Mouse (Mus musculus) adrenal gland, adult 8-10 months (tissue): Measurements from ENCODE around the gene Npy4r. TPM values are rescaled to one million over a fixed set of nuclear protein-coding genes. Genes with fewer than 3 reads are reported as not detected.
A peak's percentile ranks its signal among the peaks of the same experiment; 100 is the strongest.

Experiments
- DNase-seq: peaks from one replicate; pipeline ENCODE4 v3.0.0; 2022
- total RNA-seq, 4 experiments: library from RNA; stranded (reverse); gene quantifications; 2 replicates each; pipeline ENCODE4 v1.2.4; 2022

Gene Npy4r
- total RNA-seq, result under 1 TPM in 1 of 4 experiments, not detected in 3; 0.07 TPM

DNA sequence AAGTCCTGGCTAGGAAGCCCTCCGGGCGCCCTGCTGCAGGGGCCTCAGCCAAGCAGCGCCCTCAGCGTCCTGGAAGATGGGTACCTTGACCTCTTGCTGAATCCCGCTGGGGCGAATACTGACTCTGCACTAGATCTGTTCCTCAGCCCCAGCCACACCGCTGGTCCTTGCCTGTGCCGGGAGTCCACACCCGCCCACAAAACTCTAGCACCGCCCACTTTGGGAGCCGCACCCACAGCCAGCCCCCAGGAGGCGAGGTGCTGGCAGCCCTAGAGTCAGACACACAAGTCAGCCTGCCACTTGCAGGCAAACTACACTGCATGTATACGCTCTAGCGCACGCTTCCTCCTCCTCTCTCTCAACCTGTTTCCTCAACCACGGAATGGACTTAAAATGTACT lies at the start of gene Npy4r:
Gene Npy4r (minus strand): TSS at position 148 of the 400 bp plus-strand sequence.
- peak; percentile 40 for DNase-seq

DNA sequence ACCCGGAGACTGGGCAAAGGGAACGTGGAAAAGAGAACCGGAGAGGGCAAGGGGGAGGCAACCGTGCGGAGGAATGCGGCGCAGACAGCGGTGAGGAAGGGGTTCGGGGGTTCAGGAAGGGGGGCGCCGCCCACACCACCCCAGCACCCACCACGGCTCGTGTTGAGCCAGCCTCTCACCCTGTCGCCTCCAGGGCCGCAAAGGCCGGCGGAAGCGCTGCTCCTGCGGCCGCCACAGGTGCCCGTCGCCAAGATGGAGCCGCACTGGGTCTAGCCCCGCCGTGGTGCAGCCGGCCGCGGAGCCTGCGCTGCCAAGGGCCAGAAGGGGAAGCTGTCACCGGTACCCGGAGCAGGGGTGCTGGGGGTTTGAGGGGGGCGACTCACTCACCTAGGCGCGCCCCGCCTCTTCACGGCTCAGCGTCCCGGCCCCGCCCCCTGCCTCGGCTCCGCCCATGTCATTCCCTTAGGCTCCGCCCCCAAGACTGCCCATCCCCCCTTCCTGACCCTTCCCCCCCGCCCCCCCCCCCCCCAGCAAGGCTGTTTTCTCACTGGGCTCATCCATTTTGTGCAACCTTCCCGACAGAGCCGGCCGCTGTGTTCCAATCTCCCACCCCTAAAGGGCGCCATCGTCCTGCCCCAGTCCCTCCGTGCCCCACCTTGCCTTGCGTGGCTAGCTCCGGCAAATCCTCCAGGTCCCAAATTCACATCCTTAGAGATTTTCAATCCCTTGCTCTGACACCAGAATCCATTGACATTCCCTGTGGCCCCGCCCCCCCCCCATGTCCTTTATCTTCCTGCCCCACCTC lies 49.1 kb upstream of the Npy4r start, which contains the start of gene Gprin2:
Gene Gprin2 (minus strand): TSS at position 423 of the 805 bp plus-strand sequence.
- DNase-seq, result no peak

DNA sequence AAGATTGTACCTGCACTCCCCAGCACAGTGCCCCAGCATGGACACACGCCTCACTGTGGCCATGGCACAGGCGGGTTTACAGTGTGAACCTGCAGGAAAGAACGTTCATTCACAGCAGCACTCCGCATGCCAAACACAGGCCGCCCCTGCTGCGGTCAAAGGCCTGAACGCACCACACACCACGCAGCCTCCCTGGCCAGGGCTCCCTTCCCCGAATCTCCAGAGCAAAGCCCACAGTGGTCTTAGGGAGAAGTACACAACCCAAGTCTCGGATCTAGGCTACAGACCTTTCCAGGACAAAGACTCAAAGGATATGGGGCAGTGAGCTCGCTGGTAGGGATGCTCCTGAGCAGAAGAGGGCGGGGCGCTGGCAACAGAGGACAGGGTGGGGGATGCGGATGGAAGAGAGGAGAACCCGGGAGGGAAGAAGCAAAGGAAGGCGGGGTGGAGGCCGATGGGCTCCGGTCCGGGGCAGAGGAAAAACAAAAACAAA lies 48.5 kb upstream of the Npy4r start:
- DNase-seq, result no peak

DNA sequence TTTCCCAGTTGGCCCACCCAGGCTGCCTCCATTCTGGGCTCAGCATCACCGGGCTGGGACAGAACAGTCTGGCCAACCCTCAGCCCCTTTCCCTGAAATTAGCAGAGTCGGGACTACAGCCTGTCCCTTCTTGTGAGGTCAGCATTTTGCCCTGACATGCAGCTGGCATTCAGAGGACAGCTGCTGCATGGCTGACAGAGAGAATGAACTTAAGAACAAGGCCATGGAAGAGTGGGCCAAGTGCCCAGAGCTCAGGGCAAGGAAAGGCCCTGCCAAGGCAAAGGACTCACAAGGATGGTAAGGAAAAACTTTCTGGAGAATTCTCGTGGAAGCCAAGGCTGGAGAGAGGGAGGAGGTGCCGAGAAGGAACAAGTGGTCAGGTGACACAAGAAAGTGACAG lies 44.4 kb upstream of the Npy4r start:
- peak; percentile 71 for DNase-seq

DNA sequence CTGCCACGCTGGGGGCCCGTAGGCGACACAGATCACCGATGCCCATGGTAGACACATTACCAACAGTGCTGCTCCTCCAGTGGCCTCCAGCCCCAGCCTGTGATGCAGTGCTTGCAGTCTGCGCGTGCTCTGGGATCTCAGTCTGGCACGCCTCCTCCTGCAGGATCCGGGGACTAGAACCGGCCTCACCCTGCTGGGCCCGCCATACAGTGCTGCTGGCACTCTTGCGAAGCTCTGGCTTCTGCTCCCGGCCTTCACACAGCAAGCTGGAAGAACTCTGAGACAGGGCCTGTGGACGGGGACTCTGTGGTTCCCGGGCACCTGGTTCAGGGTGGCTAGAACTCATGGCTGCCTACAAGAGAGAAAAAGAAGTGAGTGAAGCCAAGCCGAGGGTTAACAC lies 43.2 kb upstream of the Npy4r start:
- DNase-seq, result no peak

DNA sequence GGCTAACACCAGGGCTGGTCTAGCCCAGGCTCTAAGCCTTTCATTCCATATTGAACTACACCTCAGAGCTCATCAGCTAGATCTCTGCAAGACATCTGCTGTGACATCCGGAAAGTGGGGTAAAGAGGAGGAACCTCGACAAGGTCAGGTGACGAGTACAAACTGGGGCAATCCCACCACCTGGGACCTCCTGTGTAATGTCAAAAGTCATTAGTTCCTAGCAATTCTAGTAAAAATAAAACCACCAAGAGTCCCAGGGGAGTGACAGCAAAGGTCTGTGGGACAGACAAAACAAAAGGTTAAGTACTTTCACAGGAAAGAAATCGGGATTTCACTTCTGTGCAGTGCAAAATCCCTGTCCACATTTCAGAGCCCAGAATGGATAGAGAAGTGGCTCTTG lies 41.6 kb upstream of the Npy4r start:
- DNase-seq, result no peak

DNA sequence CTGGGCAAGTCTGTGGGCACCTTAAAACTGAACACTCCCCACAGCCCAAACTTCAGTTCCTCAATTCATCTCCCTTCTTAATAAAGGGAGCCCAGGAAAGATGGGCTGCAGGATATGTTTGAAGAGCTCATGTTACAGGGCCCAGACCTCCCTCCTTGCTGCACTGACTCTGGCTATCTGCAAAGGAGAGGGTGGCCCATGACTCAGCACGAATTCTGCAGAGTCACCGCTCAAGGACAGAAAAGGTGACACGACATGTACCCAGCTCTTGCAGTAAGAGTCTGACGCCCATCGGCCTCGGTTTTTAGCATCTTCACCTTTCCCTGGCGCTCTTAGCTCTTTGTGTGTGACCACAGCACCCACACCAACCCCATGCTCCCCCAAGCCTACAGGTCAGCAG lies 38.1 kb upstream of the Npy4r start:
- peak; percentile 62 for DNase-seq

DNA sequence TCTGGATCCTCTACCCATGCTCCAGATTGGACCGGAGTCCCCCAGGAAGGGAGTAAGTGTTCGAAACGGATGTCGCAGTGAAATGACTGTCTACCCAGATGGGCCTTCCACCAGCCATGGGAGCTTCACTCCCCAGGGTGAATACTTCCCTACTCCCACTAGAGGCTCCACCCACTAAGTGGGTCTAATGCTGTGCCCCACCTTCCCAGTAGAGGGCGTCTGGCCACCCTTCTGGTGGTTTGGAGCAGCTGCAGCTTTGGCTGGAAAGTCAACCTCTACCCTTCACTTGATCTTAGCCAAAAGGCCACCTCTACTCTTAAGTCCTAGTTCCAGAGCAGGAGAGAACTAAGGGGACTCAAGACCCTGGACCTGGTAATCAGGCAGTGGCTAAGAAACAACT lies 36.3 kb upstream of the Npy4r start:
- peak; percentile 71 for DNase-seq

DNA sequence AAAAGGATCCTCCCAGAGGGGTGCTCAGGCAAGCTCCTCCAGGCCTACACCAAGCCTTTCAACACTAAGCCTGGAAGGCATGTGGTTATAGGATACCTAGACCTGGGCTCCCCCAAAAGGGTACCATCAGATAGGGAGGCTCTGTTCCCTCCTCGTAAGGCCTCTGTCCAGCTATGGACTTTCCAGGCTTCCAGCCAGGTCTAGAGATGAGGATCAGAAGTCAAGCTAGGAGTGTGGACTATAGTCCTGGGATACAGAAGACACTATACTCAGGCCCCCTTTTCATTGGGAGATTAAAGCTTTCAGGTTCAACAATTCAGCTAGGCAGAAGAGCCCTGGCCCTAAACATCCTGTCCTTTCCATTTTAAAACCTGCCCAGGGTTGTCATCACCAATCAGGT lies 30.8 kb upstream of the Npy4r start:
- no peak for DNase-seq

DNA sequence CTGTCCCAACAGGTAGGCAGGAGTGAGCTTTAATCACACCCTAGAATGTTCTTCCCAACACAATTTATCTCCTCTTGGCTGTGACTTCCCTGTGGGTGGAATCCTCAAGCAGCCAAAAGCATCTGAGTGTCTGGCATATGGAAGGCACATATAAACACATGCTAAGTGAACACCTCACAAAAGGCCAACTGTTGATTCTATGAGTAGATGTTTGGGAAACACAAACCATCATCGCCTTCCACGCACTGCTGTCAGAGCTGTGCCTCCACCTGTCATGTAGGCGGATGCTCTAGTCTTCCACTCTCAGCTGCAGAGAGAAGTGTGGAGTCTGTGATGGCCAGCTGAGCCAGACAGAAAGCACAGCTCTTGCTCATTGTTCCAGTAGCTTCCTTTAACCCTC lies 27.1 kb upstream of the Npy4r start:
- DNase-seq, result no peak

DNA sequence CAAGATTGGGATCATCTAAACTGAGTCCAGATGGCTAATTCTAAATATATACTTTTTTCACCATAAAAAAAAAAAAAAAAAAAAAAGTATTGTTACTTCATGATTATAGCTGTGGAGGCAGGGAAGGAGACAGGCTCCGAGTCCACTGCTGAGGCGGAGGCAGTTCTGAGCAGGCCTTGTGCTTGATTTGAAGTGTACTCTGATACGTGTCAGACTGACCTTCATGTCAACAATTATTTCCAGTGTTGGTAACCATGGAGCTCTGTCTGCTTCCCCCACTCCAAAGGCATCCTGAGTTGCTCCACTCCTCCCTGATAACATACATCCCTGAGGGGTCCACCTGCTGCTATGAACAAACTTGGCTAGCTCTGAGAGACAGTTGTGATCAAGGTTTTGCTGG lies 18.8 kb upstream of the Npy4r start:
- no peak for DNase-seq

DNA sequence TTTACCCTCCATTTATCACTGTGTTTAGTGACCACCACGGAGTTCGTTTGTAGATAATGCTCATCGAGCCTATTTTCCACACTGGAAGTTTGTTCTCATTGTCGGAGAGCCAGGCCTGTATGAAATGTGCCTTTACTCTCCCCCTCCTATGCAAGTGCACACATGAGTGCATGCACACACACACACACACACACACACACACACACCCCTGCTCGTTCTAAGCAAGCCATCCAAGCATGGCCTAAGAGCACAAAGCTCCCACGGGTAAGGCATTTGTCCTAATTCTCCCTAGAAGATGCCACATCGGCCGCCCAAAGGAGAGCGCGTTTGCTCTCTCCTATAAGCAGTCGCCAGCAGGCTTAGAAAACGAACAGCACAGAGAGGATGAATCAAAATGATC lies 3.5 kb upstream of the Npy4r start:
- DNase-seq, result no peak

DNA sequence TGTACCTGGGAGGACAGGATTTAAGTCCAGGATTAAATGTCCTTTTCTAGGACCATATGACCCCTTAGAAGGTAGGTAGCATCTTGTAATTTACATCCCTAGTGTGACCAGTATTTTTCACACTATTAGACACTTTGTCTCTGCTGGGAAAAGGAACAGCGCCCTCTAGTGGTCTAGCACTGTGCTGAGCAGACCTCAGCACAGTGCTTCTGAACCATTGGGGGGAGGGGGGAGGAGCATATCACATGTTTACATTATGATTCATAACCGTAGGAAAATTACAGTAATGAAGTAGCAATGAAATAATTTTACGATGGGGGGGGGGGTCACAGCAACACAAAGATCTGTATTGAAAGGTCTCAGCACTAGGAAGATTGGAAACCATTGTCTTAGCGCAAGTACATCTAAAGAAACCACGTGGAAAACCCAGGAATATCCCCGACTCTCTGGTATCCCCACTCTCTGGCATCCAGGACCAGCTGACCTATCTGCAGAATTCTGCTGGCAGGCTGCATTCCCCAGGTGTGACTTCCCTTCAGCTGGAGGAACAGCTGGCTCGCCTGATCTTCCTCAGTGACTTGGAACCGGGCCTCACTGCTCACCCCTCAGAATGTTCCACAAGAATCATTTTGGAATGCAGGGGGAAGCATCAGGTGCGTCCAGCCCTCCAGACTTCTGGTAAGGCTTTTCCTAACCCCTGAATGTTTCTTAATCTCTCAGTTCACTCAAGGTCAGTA lies 2.5 kb upstream of the Npy4r start:
- peak; percentile 20 for DNase-seq

DNA sequence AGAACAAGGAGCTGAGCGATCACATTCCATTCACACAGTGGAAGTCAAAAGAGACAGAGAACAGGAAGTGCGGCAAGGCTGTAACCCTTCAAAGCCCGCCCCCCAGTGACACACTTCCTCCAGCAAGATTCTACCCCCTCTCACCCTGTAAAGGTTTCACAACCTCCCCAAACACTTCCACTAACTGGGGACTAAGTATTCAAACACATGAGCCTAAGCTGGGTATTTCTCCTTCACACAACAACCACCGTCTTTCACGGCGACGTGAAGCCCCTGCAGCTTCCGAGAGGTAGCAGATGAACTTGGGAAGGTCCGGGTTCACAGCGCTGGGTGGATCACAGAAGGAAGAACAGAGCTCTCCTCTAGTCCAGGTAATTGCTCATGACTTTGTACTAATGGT lies 9.4 kb downstream of the Npy4r start:
- no peak for DNase-seq

DNA sequence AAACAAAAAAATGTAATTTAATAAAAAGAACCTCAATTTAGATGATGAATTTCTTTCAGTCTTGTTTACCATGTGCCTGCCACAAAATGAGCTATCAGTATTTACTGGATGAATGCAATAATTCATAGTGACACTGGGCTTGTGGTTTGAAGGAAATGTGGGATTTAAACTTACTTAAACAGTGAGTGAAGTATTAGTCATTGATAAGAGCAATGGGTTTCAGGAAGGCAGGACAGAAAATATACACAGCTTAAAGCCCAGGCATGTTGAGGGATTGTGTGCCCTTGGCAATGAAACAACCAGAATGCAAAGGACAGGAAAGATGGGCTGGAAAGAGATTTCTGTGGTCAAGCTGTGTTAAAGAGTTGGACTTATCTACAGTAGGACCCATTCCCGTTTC lies 10.0 kb downstream of the Npy4r start:
- no peak for DNase-seq

DNA sequence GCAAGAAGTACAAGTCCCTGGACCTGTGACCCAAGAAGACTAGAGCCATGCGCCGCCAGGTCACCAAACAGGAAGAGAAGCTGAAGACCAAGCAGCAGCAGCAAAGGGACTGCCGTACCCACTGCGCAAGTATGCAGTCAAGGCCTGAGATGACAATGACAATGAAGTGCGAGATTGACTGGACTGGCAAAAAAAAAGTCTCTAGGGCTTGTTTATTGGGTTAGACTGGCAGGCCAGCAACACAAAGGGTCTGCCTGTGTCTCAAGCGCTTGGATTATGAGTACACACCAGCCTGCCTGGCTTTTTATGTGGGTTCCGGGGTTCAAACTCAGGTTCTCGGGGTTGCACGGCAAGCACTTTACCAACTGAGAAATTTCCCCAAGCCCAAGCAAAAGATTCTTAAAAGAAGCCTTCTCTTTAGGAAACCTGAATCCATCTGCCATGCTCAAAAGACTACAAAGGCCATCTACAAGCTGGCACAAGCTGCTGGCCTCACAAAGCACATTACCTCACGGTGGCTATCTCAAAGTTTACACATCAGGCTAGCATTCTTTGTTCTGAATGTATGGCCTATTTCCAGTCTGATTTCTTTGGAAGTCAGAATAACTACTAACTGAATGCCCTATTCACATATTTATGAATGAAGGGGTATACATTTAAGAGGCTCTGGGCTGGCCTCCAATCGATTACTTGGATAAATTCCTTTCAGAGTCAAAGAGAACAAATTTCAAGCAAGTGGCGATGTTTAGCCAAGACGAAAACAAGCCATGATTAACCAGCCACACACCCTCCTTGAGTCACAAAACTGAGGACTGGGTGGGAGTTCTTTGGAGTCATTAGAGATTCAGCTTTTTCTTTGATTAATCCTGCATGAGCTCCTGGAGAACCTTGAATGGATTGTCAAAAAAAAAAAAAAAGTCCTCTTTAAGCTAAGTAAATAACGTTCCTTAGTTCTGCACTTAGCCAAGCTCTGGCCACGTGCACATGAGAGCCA lies 12.3 kb downstream of the Npy4r start:
- DNase-seq, result no peak

DNA sequence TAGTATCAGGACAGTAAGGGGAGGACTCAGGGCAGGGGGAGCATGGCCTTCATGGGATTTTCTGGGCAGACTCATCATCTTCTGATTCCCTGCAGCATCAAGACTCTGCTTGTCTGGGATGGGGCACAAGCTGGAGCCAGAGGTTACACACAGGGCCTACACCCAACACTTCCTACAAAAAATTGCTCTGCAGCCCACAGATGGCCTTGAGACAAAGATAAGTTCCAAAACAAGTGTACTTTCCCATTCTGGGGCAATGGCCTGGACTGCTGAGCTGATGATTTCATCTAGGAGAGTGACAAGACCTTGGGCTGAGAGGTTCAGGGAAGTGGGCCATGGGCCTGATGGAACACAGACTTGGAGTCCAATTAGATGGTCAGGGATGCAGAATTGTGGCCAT lies 16.9 kb downstream of the Npy4r start:
- peak; percentile 38 for DNase-seq

DNA sequence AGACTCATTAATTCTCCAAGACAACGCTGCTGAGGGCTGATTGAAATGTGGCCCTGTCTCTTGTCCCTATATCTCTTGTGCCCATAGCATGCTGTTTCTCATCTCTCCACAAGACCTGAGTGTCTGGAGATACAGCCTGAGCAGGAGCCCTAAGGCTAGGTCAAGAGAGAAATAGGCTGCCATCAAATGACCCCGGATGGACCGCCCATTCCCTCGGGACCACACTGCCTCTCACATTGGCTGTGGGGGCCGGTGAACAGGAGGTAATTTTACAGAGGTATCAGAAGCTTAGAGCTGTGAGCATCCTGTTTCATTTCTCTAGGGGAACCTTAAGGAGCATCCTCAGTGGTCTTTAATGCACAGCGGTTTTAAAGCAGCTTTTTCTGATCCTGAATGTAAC lies 21.1 kb downstream of the Npy4r start:
- DNase-seq, result no peak

DNA sequence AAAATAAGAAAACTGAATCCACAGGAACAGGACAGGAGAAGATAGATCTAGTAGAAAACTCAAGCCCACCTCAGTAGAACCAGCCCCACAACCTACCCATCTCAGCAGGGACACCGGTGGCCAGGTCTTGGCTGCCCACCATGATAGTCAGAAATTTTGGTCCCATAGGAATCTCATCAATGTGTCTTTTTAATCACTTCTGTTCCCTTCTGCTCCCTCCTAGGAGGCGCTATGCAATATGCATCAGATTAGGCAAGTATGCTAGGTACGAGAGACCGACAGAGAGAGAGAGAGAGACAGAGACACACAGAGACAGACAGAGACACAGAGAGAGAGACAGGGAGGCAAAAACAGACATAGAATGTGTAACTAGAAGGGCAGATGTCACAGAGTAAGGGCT lies 30.6 kb downstream of the Npy4r start:
- no peak for DNase-seq

DNA sequence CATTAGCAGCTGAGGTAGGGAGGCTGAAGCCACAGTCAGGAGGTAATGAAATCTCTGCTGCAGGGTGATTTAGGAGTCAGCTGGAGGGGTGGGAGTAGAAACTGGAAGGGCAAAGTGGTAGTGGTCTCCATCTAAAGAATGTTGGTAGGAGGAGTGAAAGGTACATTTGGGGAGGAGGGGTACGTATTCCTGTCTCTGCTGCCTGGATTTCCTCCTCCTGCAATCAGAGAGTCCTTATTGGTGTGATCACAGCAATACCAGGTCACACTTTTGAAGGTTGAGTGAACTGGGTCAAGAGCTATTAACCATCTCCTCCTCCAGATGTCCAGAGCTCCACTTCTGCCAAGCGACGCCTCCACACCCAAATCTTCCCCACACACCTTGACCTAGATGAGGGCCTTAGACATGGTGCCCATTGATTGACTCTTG lies 31.4 kb downstream of the Npy4r start:
- no peak for DNase-seq

DNA sequence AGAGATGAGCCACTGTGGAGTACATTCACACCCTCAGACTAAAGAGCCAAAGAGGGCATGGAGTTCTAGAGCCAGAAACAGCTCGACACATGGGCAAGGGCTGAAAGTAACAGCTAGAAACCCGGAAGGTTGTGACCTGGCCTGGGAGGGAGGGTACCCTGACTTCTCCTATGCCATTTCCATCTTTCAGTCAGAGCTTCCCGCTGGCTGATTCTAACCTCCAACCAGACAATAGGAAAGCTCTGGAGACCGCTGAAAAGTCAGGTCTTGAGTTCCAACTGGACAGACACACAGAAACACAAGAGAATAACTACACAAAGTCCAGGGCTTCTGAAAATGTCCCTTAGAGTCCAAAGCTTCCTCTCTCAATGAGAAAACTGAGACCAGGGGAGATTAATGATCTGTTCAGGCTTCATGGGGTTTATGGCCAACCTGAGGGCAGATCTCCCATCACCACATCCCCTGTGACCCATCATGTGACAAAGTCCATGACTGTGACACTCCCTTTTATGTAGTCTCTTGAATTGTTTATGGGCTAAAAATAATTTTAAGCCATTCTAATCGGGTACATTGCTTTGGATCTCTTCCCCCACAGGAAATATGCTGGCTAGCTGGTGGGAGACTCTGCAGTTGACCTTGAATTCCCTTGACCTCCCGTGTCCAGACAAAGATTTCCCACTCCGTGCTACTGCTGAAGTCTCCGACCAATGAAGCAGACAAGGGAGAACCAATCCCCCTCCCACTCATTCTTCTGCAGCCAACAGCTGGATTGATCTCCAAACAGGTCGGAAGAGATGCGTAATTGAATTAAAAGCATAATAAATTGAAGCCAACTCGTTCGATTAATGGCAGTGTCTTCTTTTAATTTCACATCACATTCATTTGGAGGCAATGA lies 32.0 kb downstream of the Npy4r start:
- DNase-seq, result no peak
